Mouse (Mus musculus): ENCODE data around the gene Wwox. TPM values are rescaled to one million over a fixed set of nuclear protein-coding genes. Genes with fewer than 3 reads are reported as not detected.

Wwox gene
- polyA plus RNA-seq, 1 experiment = 14.9 TPM

DNA sequence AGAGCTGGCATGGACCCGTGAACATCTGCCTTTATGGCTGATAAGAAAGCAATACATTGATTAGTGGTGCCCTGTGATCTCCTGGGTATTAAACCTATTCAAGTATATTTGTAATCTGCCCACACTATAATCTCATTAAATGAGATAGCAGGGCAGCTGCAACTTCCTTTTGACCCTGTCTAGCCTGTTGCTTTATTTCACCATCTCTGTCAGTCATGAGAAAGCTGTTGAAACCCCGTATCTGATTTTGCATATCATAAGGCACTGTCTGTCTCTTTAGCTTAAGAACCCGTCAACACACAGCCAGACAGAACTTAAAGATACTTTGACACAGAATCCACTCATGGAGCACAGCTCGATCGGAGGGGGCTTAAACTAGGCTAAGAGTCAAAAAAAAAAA lies 21.0 kb upstream of the Wwox start:
- no peak overlapping the region for H3K27ac ChIP-seq (ENCODE audit: control insufficient read depth, insufficient read depth, low read depth, low read length)
- H3K36me3 ChIP-seq (ENCODE audit: control insufficient read depth, insufficient read depth, low read length) = no peaks in the 10 kb centered on the region
- no peaks in the 10 kb centered on the region for H3K27me3 ChIP-seq (ENCODE audit: control insufficient read depth, insufficient read depth, low read length)
- H3K4me3 ChIP-seq (ENCODE audit: control insufficient read depth, low read depth, low read length) = no peak overlapping the region
- H3K4me1 ChIP-seq (ENCODE audit: control insufficient read depth, insufficient read depth, low read length) = no peaks in the 10 kb centered on the region
- TF ChIP-seq POLR2A (IDR thresholded peaks at IDR 0.05; ENCODE audit: control insufficient read depth, low read depth, low read length) = no peak
- TF ChIP-seq CTCF (IDR thresholded peaks at IDR 0.05; ENCODE audit: control insufficient read depth, insufficient read depth, insufficient replicate concordance, low read depth, low read length) = no peak

DNA sequence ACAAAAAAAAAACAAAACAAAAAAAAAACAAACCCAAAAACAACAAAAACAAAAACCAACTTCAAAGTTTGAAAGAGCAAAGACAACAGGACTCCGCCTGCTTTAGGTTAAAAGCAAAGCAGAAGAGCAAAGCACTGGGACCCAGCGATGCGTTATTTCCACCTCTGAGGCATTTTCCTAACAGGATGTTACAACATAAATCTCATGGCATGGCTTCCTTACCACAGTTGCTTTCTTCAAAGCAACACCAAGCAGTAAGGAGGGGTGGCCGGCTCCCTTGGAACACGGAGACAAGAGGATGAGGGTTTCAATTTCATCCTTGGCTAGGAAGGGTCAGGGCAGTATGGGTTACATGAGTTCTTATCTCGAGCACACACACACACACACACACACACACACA lies 20.6 kb upstream of the Wwox start:
- Histone ChIP-seq H3K27ac (ENCODE audit: control insufficient read depth, insufficient read depth, low read depth, low read length) (no peak overlapping the region), H3K4me1 (ENCODE audit: control insufficient read depth, insufficient read depth, low read length) (no peaks in the 10 kb centered on the region), H3K27me3 (ENCODE audit: control insufficient read depth, insufficient read depth, low read length) (no peaks in the 10 kb centered on the region), H3K36me3 (ENCODE audit: control insufficient read depth, insufficient read depth, low read length) (no peaks in the 10 kb centered on the region), H3K4me3 (ENCODE audit: control insufficient read depth, low read depth, low read length) (no peak overlapping the region)
- no peak for TF ChIP-seq POLR2A (IDR thresholded peaks at IDR 0.05; ENCODE audit: control insufficient read depth, low read depth, low read length)
- TF ChIP-seq CTCF (IDR thresholded peaks at IDR 0.05; ENCODE audit: control insufficient read depth, insufficient read depth, insufficient replicate concordance, low read depth, low read length) = no peak

DNA sequence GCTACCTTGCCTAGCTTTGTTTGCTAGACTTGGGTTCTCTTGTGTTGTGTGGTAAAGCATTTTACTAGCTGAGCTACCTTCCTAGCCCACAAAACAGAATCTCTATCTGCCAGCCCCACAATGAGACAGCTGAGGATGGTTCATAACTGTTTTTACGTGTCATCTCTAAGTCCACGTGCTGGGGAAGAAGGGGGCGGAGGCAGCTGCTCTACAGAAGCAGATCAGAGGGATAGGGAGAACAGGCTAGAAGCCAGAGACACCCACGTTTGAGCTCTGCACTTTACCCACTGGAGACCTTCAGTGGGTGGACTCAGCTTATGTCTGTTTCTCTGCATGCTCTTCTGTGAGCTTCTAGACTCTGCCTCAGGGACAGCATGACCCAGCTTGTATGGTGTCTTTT lies 17.9 kb upstream of the Wwox start:
- Histone ChIP-seq H3K4me1 (ENCODE audit: control insufficient read depth, insufficient read depth, low read length) (no peaks in the 10 kb centered on the region), H3K4me3 (ENCODE audit: control insufficient read depth, low read depth, low read length) (no peak overlapping the region), H3K27ac (ENCODE audit: control insufficient read depth, insufficient read depth, low read depth, low read length) (no peak overlapping the region), H3K27me3 (ENCODE audit: control insufficient read depth, insufficient read depth, low read length) (no peaks in the 10 kb centered on the region), H3K36me3 (ENCODE audit: control insufficient read depth, insufficient read depth, low read length) (no peaks in the 10 kb centered on the region)
- TF ChIP-seq POLR2A (IDR thresholded peaks at IDR 0.05; ENCODE audit: control insufficient read depth, low read depth, low read length) (no peak), CTCF (IDR thresholded peaks at IDR 0.05; ENCODE audit: control insufficient read depth, insufficient read depth, insufficient replicate concordance, low read depth, low read length) (no peak)

DNA sequence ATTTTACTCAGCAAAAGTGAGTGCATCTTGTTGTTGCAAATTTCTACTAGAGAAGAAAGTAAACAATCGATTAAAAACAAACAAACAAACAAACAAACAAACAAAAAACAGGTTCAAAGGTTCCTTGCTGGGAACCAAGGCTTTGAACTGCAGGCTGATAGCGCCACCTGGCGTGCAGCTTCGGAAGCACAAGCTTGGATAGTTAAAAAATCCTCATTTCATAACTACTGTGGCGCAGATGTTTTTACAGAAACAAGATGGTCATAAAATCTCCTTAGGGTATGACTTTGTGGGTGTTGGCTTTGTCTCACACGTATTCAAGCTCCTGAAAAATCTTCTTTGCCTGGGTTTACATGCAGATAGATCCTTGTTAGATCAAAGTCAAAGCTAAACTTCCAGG lies 1.2 kb upstream of the Wwox start:
- H3K4me1 ChIP-seq (ENCODE audit: control insufficient read depth, insufficient read depth, low read length) = peaks cover 11% of the 10 kb centered on the region
- H3K27me3 ChIP-seq (ENCODE audit: control insufficient read depth, insufficient read depth, low read length) = no peaks in the 10 kb centered on the region
- no peak overlapping the region for H3K27ac ChIP-seq (ENCODE audit: control insufficient read depth, insufficient read depth, low read depth, low read length)
- peak; percentile 94 for TF ChIP-seq CTCF (IDR thresholded peaks at IDR 0.05; ENCODE audit: control insufficient read depth, insufficient read depth, insufficient replicate concordance, low read depth, low read length)
- TF ChIP-seq POLR2A (IDR thresholded peaks at IDR 0.05; ENCODE audit: control insufficient read depth, low read depth, low read length) = no peak
- no peak overlapping the region for H3K4me3 ChIP-seq (ENCODE audit: control insufficient read depth, low read depth, low read length)
- H3K36me3 ChIP-seq (ENCODE audit: control insufficient read depth, insufficient read depth, low read length) = no peaks in the 10 kb centered on the region

DNA sequence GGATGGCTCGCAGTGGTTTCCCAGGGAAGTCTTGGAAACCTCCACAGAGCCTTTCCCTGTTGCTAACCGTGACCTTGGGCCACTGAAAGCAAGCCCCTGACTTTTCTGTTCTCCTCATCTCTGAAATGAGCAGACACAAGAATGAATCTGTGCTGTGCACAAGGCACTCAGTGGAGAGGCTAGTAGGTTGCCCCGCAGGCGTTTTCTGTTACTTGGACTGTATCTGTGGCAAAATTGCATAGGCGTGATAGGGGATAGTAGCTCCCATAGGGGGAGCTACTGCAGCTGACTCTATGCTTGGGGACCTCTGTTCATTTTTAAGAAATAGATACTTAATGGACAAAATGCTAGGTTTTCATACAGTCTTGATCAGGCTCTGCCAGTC lies 742 bp downstream of the Wwox start:
- H3K36me3 ChIP-seq (ENCODE audit: control insufficient read depth, insufficient read depth, low read length) = no peaks in the 10 kb centered on the region
- H3K4me1 ChIP-seq (ENCODE audit: control insufficient read depth, insufficient read depth, low read length) = peaks cover 11% of the 10 kb centered on the region
- no peaks in the 10 kb centered on the region for H3K27me3 ChIP-seq (ENCODE audit: control insufficient read depth, insufficient read depth, low read length)
- TF ChIP-seq POLR2A (IDR thresholded peaks at IDR 0.05; ENCODE audit: control insufficient read depth, low read depth, low read length) = no peak
- no peak; the same call in 1 of the 2 replicates for TF ChIP-seq CTCF (IDR thresholded peaks at IDR 0.05; ENCODE audit: control insufficient read depth, insufficient read depth, insufficient replicate concordance, low read depth, low read length)
- no peak overlapping the region for H3K27ac ChIP-seq (ENCODE audit: control insufficient read depth, insufficient read depth, low read depth, low read length)
- peak overlapping the region; percentile 94 for H3K4me3 ChIP-seq (ENCODE audit: control insufficient read depth, low read depth, low read length)

DNA sequence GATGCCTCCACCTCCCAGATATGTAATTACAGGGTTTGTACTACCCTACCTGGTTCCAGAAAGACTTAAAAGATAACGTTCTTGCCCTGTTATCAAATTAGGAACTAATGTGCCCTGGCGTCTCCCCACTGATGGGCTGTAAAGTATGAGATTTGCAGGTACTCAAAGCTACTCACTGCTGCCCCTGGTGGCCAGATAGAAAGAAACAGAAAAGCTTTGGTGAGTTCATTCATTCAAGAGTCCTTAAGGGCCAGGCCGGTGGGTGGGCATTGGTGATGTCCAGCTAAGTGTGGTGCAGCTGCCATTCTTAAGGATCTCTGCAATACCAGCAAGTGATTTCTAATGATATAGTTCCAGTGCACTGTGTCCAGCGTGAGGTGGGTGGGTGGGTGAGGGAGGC lies 2.2 kb downstream of the Wwox start:
- H3K4me1 ChIP-seq (ENCODE audit: control insufficient read depth, insufficient read depth, low read length) = peaks cover 5% of the 10 kb centered on the region
- H3K27ac ChIP-seq (ENCODE audit: control insufficient read depth, insufficient read depth, low read depth, low read length) = no peak overlapping the region
- H3K36me3 ChIP-seq (ENCODE audit: control insufficient read depth, insufficient read depth, low read length) = no peaks in the 10 kb centered on the region
- no peak overlapping the region for H3K4me3 ChIP-seq (ENCODE audit: control insufficient read depth, low read depth, low read length)
- no peak for TF ChIP-seq POLR2A (IDR thresholded peaks at IDR 0.05; ENCODE audit: control insufficient read depth, low read depth, low read length)
- TF ChIP-seq CTCF (IDR thresholded peaks at IDR 0.05; ENCODE audit: control insufficient read depth, insufficient read depth, insufficient replicate concordance, low read depth, low read length) = peak; percentile 25
- no peaks in the 10 kb centered on the region for H3K27me3 ChIP-seq (ENCODE audit: control insufficient read depth, insufficient read depth, low read length)

DNA sequence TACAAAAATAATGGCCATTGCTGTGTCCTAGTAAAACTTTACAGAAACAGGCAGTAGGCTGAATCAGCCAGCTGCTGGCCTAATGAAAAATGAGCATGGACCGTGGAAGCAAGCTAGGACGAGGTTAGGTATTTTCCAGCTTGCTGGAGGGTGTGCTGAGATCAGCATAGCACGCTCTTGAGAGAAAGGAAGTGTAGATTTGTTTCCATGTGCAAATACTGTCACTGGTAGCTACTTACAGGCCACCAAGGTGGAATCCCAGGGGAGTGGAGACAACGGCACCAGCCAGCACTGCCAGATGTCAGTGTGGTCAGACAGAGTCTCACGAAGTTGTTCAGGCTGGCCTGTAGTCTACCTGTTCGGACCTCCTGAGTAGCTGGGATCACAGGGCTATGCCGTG lies 7.4 kb downstream of the Wwox start:
- no peak overlapping the region for H3K27ac ChIP-seq (ENCODE audit: control insufficient read depth, insufficient read depth, low read depth, low read length)
- H3K36me3 ChIP-seq (ENCODE audit: control insufficient read depth, insufficient read depth, low read length) = no peaks in the 10 kb centered on the region; the same call in 1 of the 2 replicates
- H3K27me3 ChIP-seq (ENCODE audit: control insufficient read depth, insufficient read depth, low read length) = no peaks in the 10 kb centered on the region
- no peaks in the 10 kb centered on the region for H3K4me1 ChIP-seq (ENCODE audit: control insufficient read depth, insufficient read depth, low read length)
- H3K4me3 ChIP-seq (ENCODE audit: control insufficient read depth, low read depth, low read length) = no peak overlapping the region
- no peak for TF ChIP-seq POLR2A (IDR thresholded peaks at IDR 0.05; ENCODE audit: control insufficient read depth, low read depth, low read length)
- no peak for TF ChIP-seq CTCF (IDR thresholded peaks at IDR 0.05; ENCODE audit: control insufficient read depth, insufficient read depth, insufficient replicate concordance, low read depth, low read length)

DNA sequence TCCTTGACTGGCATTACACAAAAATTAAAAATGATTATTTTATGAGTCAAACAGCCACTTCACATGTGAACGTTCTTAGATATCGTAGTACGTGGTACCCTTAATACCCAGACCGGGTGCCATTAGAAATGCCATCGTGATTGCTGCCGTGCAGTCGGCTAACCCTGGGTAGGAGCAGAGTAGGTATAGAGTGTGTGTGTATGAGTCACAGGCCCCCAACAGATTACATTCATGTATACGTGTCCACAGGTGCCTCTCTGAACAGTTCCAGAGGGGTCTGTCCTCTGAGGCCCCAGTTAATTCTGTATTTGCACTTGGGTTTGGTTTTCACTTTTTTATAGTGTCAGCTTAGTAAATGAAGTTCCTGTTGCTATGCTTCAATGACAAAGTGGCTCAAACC lies 12.8 kb downstream of the Wwox start:
- Histone ChIP-seq H3K27me3 (ENCODE audit: control insufficient read depth, insufficient read depth, low read length) (no peaks in the 10 kb centered on the region), H3K4me3 (ENCODE audit: control insufficient read depth, low read depth, low read length) (no peak overlapping the region), H3K36me3 (ENCODE audit: control insufficient read depth, insufficient read depth, low read length) (no peaks in the 10 kb centered on the region; the same call in 1 of the 2 replicates), H3K4me1 (ENCODE audit: control insufficient read depth, insufficient read depth, low read length) (no peaks in the 10 kb centered on the region), H3K27ac (ENCODE audit: control insufficient read depth, insufficient read depth, low read depth, low read length) (no peak overlapping the region; the same call in 1 of the 2 replicates)
- no peak for TF ChIP-seq CTCF (IDR thresholded peaks at IDR 0.05; ENCODE audit: control insufficient read depth, insufficient read depth, insufficient replicate concordance, low read depth, low read length)
- no peak for TF ChIP-seq POLR2A (IDR thresholded peaks at IDR 0.05; ENCODE audit: control insufficient read depth, low read depth, low read length)
